ENCODE assay signal across 8 mouse cellular contexts in the genomic region with DNA sequence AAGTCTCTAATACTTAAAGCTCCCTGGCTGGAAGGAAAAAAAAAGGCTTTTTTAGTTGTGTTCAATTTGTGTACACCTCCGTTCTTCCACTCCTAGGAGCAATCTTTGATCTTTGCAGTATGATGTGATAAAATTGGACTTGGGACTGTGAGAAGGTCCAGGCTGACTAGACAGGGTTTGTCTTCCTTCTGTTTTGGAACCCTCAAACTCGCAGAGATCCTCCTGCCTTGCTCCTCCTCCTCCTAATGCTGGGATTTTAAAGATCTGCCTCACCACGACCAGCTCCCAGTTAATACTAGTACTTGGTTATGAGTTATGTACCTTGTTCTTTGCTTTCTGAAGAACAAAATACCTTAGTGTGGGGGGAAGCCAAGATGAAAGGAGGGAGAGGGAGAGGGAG. TPM values are rescaled to one million over a fixed set of nuclear protein-coding genes. Genes with fewer than 3 reads are reported as not detected.
A peak's percentile ranks its signal among the peaks of the same experiment; 100 is the strongest.
DNase-seq lines count a peak whose midpoint lies in the region; ATAC-seq and TF ChIP-seq lines count a peak whose summit lies in the region.
"Not testable (repeated sequence)": the region's sequence is repeated elsewhere in the genome, so short reads cannot be mapped to it uniquely, and the experiment has no call there.

No protein-coding gene starts in this region.

- H3K9ac ChIP-seq in heart, embryonic 11.5 days (ENCODE audit: low read depth, low read length); stomach, embryonic 15.5 days: not testable (repeated sequence)
- H3K9ac ChIP-seq in hindbrain, embryonic 16.5 days (ENCODE audit: low read depth, low read length), result peak overlapping the region; percentile 61
- peak overlapping the region; percentile 79 for H3K9ac ChIP-seq in liver, embryonic 16.5 days (ENCODE audit: low read depth, low read length)
- 0 out of 2 replicates have a peak overlapping the region, but pooled peaks have one; percentile 51 for H3K9ac ChIP-seq in midbrain, embryonic 14.5 days (replicated peaks; ENCODE audit: low read length)

- peak overlapping the region; percentile 66 for H3K4me2 ChIP-seq in heart, embryonic 11.5 days
- peak overlapping the region; percentile 59 for H3K4me2 ChIP-seq in hindbrain, embryonic 16.5 days (ENCODE audit: low read length)
- H3K4me2 ChIP-seq in liver, embryonic 16.5 days (ENCODE audit: low read depth, low read length), result peak overlapping the region; percentile 85
- peak overlapping the region; percentile 53 for H3K4me2 ChIP-seq in midbrain, embryonic 14.5 days (ENCODE audit: low read length)
- H3K4me2 ChIP-seq in stomach, embryonic 15.5 days, result peak overlapping the region; percentile 60

- 37% methylated on average over 3 of the region's 3 CpGs for WGBS in heart, embryonic 11.5 days (ENCODE audit: insufficient replicate concordance)
- 26% methylated on average over 3 of the region's 3 CpGs for WGBS in hindbrain, embryonic 16.5 days
- WGBS in liver, embryonic 16.5 days (ENCODE audit: insufficient replicate concordance), result 4% methylated on average over 3 of the region's 3 CpGs
- WGBS in midbrain, embryonic 14.5 days, result 33% methylated on average over 3 of the region's 3 CpGs
- 28% methylated on average over 3 of the region's 3 CpGs for WGBS in stomach, embryonic 15.5 days

- not testable (repeated sequence) for H3K4me1 ChIP-seq in erythroblast, embryonic 14.5 days (ENCODE audit: control insufficient read depth); heart, embryonic 11.5 days (ENCODE audit: control insufficient read depth, insufficient read depth, low read length); hindbrain, embryonic 16.5 days (ENCODE audit: control insufficient read depth, insufficient read depth, low read depth, low read length); liver, embryonic 16.5 days (ENCODE audit: control insufficient read depth, low read depth, low read length); midbrain, embryonic 14.5 days (ENCODE audit: control insufficient read depth, insufficient read depth, low read length); stomach, embryonic 15.5 days

- intact Hi-C loops in left cerebral cortex, adult 2 months (cut with DNase I), result loop anchor here (2.0 kb wide), 1 partner anchor 15 kb away; a partner anchor contains a TSS

- peak; percentile 9 for DNase-seq in adipocyte (ENCODE audit: low spot score)
- DNase-seq in left cerebral cortex, adult 2 months (ENCODE audit: extremely low spot score in 1 of 2, low spot score in 2 of 2); midbrain, embryonic 14.5 days: not testable (repeated sequence)

- not testable (repeated sequence) for H3K27me3 ChIP-seq in erythroblast, embryonic 14.5 days (ENCODE audit: control insufficient read depth); heart, embryonic 11.5 days (ENCODE audit: control insufficient read depth, insufficient read depth, low read length); hindbrain, embryonic 16.5 days (replicated peaks; ENCODE audit: control insufficient read depth, insufficient read depth, low read length); liver, embryonic 16.5 days (ENCODE audit: control insufficient read depth, insufficient read depth, low read depth, low read length); midbrain, embryonic 14.5 days (ENCODE audit: control insufficient read depth, insufficient read depth, low read length); stomach, embryonic 15.5 days (replicated peaks)

- TF ChIP-seq CTCF in left cerebral cortex, adult 2 months (IDR thresholded peaks at IDR 0.05), result not testable (repeated sequence)

- not testable (repeated sequence) for H3K36me3 ChIP-seq in erythroblast, embryonic 14.5 days (ENCODE audit: control insufficient read depth); heart, embryonic 11.5 days (ENCODE audit: control insufficient read depth, insufficient read depth, low read length); hindbrain, embryonic 16.5 days (ENCODE audit: control insufficient read depth, insufficient read depth, low read length); liver, embryonic 16.5 days (ENCODE audit: control insufficient read depth, insufficient read depth); midbrain, embryonic 14.5 days (ENCODE audit: control insufficient read depth, insufficient read depth, low read length); stomach, embryonic 15.5 days

- H3K9me3 ChIP-seq in erythroblast, embryonic 14.5 days (ENCODE audit: control insufficient read depth, low read length); heart, embryonic 11.5 days (replicated peaks; ENCODE audit: control insufficient read depth, low read length); hindbrain, embryonic 16.5 days (ENCODE audit: control insufficient read depth, low read length); liver, embryonic 16.5 days (replicated peaks; ENCODE audit: control insufficient read depth, low read length); midbrain, embryonic 14.5 days (ENCODE audit: control insufficient read depth, low read length); stomach, embryonic 15.5 days: not testable (repeated sequence)

- ATAC-seq in heart, embryonic 11.5 days (replicated peaks; ENCODE audit: insufficient number of reproducible peaks, low FRiP score, low TSS enrichment); hindbrain, embryonic 16.5 days; liver, embryonic 16.5 days (ENCODE audit: low read depth); midbrain, embryonic 14.5 days (ENCODE audit: low FRiP score, low TSS enrichment); stomach, embryonic 15.5 days (ENCODE audit: insufficient read depth, low FRiP score, low read depth): not testable (repeated sequence)

- H3K27ac ChIP-seq in heart, embryonic 11.5 days (ENCODE audit: low read depth, low read length); hindbrain, embryonic 16.5 days (ENCODE audit: low read depth, low read length); left cerebral cortex, adult 2 months; midbrain, embryonic 14.5 days (replicated peaks; ENCODE audit: low read depth, low read length); stomach, embryonic 15.5 days: not testable (repeated sequence)
- H3K27ac ChIP-seq in liver, embryonic 16.5 days (ENCODE audit: low read length), result peak overlapping the region; percentile 92

- H3K4me3 ChIP-seq in erythroblast, embryonic 14.5 days (replicated peaks), result peak overlapping the region; percentile 66
- peak overlapping the region; percentile 52 for H3K4me3 ChIP-seq in heart, embryonic 11.5 days (ENCODE audit: low read depth, low read length)
- H3K4me3 ChIP-seq in hindbrain, embryonic 16.5 days (ENCODE audit: low read length), result peak overlapping the region; percentile 48
- peak overlapping the region; percentile 64 for H3K4me3 ChIP-seq in left cerebral cortex, adult 2 months
- H3K4me3 ChIP-seq in liver, embryonic 16.5 days (ENCODE audit: low read depth, low read length), result peak overlapping the region; percentile 72
- peak overlapping the region; percentile 34 for H3K4me3 ChIP-seq in midbrain, embryonic 14.5 days (replicated peaks; ENCODE audit: low read depth, low read length)
- H3K4me3 ChIP-seq in stomach, embryonic 15.5 days (replicated peaks), result peak overlapping the region; percentile 54

RNA-seq across cellular contexts. Expression of a gene that starts 1.2 kb away (rescaled TPM):
- not detected in 2 replicates for polyA plus RNA-seq in erythroblast, embryonic 14.5 days (2012)
- polyA plus RNA-seq in heart, embryonic 11.5 days (2014; fragmentation: Nextera tagmentation; extraction: Ambion mirVana), result not detected in 2 replicates
- polyA plus RNA-seq in hindbrain, embryonic 16.5 days (2015; fragmentation: Nextera tagmentation; extraction: Ambion mirVana), result not detected in 2 replicates
- 1 to 10 TPM; 8.4 to 9.2 TPM for total RNA-seq in left cerebral cortex, adult 2 months (2021)
- polyA plus RNA-seq in liver, embryonic 16.5 days (2015; fragmentation: Nextera tagmentation; extraction: Ambion mirVana), result not detected in 2 replicates
- polyA plus RNA-seq in midbrain, embryonic 14.5 days (2014; fragmentation: Nextera tagmentation; extraction: Ambion mirVana), result 0.95 TPM in 1 of 2 replicates, not detected in the other
- not detected in 2 replicates for polyA plus RNA-seq in stomach, embryonic 15.5 days (2015; fragmentation: Nextera tagmentation; extraction: Ambion mirVana)

RNA-seq across cellular contexts. Expression of a gene that starts 10.3 kb away (rescaled TPM):
- not detected in 2 replicates for polyA plus RNA-seq in erythroblast, embryonic 14.5 days (2012)
- polyA plus RNA-seq in heart, embryonic 11.5 days (2014; fragmentation: Nextera tagmentation; extraction: Ambion mirVana), result 0.47 and 0.61 TPM in 2 replicates
- polyA plus RNA-seq in hindbrain, embryonic 16.5 days (2015; fragmentation: Nextera tagmentation; extraction: Ambion mirVana), result 0.56 and 0.98 TPM in 2 replicates
- total RNA-seq in left cerebral cortex, adult 2 months (2021), result under 1 TPM; 0.81 to 0.84 TPM
- polyA plus RNA-seq in liver, embryonic 16.5 days (2015; fragmentation: Nextera tagmentation; extraction: Ambion mirVana), result 10.6 and 11.0 TPM in 2 replicates
- 0.19 and 0.50 TPM in 2 replicates for polyA plus RNA-seq in midbrain, embryonic 14.5 days (2014; fragmentation: Nextera tagmentation; extraction: Ambion mirVana)
- polyA plus RNA-seq in stomach, embryonic 15.5 days (2015; fragmentation: Nextera tagmentation; extraction: Ambion mirVana), result 1.4 and 1.7 TPM in 2 replicates

RNA-seq across cellular contexts. Expression of a gene that starts 14.6 kb away (rescaled TPM):
- polyA plus RNA-seq in erythroblast, embryonic 14.5 days (2012), result 0.20 and 0.22 TPM in 2 replicates
- polyA plus RNA-seq in heart, embryonic 11.5 days (2014; fragmentation: Nextera tagmentation; extraction: Ambion mirVana), result 46.6 and 49.6 TPM in 2 replicates
- polyA plus RNA-seq in hindbrain, embryonic 16.5 days (2015; fragmentation: Nextera tagmentation; extraction: Ambion mirVana), result 23.4 and 24.0 TPM in 2 replicates
- total RNA-seq in left cerebral cortex, adult 2 months (2021), result 10 to 100 TPM; 11.7 to 13.3 TPM
- 75.2 and 83.1 TPM in 2 replicates for polyA plus RNA-seq in liver, embryonic 16.5 days (2015; fragmentation: Nextera tagmentation; extraction: Ambion mirVana)
- 15.7 and 24.6 TPM in 2 replicates for polyA plus RNA-seq in midbrain, embryonic 14.5 days (2014; fragmentation: Nextera tagmentation; extraction: Ambion mirVana)
- 73.9 and 75.7 TPM in 2 replicates for polyA plus RNA-seq in stomach, embryonic 15.5 days (2015; fragmentation: Nextera tagmentation; extraction: Ambion mirVana)

RNA-seq across cellular contexts. Expression of a gene that starts 14.9 kb away (rescaled TPM):
- 6.3 and 8.9 TPM in 2 replicates for polyA plus RNA-seq in erythroblast, embryonic 14.5 days (2012)
- 30.3 and 33.6 TPM in 2 replicates for polyA plus RNA-seq in heart, embryonic 11.5 days (2014; fragmentation: Nextera tagmentation; extraction: Ambion mirVana)
- polyA plus RNA-seq in hindbrain, embryonic 16.5 days (2015; fragmentation: Nextera tagmentation; extraction: Ambion mirVana), result 104 and 113 TPM in 2 replicates
- total RNA-seq in left cerebral cortex, adult 2 months (2021), result 10 to 100 TPM; 95.6 to 98.2 TPM
- polyA plus RNA-seq in liver, embryonic 16.5 days (2015; fragmentation: Nextera tagmentation; extraction: Ambion mirVana), result 22.8 and 24.9 TPM in 2 replicates
- 90.3 and 119 TPM in 2 replicates for polyA plus RNA-seq in midbrain, embryonic 14.5 days (2014; fragmentation: Nextera tagmentation; extraction: Ambion mirVana)
- 50.9 and 51.8 TPM in 2 replicates for polyA plus RNA-seq in stomach, embryonic 15.5 days (2015; fragmentation: Nextera tagmentation; extraction: Ambion mirVana)

RNA-seq across cellular contexts. Expression of a gene that starts 20.8 kb away (rescaled TPM):
- polyA plus RNA-seq in erythroblast, embryonic 14.5 days (2012), result 3.3 and 3.7 TPM in 2 replicates
- 177 and 188 TPM in 2 replicates for polyA plus RNA-seq in heart, embryonic 11.5 days (2014; fragmentation: Nextera tagmentation; extraction: Ambion mirVana)
- polyA plus RNA-seq in hindbrain, embryonic 16.5 days (2015; fragmentation: Nextera tagmentation; extraction: Ambion mirVana), result 158 and 167 TPM in 2 replicates
- total RNA-seq in left cerebral cortex, adult 2 months (2021), result 10 to 100 TPM; 54.9 to 58.8 TPM
- polyA plus RNA-seq in liver, embryonic 16.5 days (2015; fragmentation: Nextera tagmentation; extraction: Ambion mirVana), result 61.8 and 61.9 TPM in 2 replicates
- 223 and 227 TPM in 2 replicates for polyA plus RNA-seq in midbrain, embryonic 14.5 days (2014; fragmentation: Nextera tagmentation; extraction: Ambion mirVana)
- 179 and 204 TPM in 2 replicates for polyA plus RNA-seq in stomach, embryonic 15.5 days (2015; fragmentation: Nextera tagmentation; extraction: Ambion mirVana)

Comparison
In these comparisons a context has a peak if more than half of its experiments do, and no peak if none do; other contexts are left out.
1. RNA of a gene that starts 14.6 kb away (polyA plus RNA-seq): 75.2 to 83.1 TPM in liver, embryonic 16.5 days, 73.9 to 75.7 TPM in stomach, embryonic 15.5 days, 46.6 to 49.6 TPM in heart, embryonic 11.5 days, 15.7 to 24.6 TPM in midbrain, embryonic 14.5 days and 23.4 to 24.0 TPM in hindbrain, embryonic 16.5 days; 0.20 to 0.22 TPM in erythroblast, embryonic 14.5 days; every median in the first group is over 10 times any median in the second.
2. Peak in every context shown above with its lines, with median percentiles within 50 percentile points of each other: H3K4me3 ChIP-seq and H3K4me2 ChIP-seq.